Mouse (Mus musculus) midbrain, embryonic 14.5 days (tissue): ENCODE data around the gene Rdh11. TPM values are rescaled to one million over a fixed set of nuclear protein-coding genes. Genes with fewer than 3 reads are reported as not detected.

ENCODE experiments used
- ATAC-seq: fragments of 200-750 bp; cut with Nextera tagmentation; 2 replicates; pipeline ENCODE4 v1.8.0; 2017; ENCODE audit warnings: moderate number of reproducible peaks, moderate library complexity; ENCODE audit not compliant: low FRiP score, low TSS enrichment
- DNase-seq: peaks from one replicate; pipeline ENCODE4 v3.0.0-alpha.2; 2015
- H3K27ac ChIP-seq: fragments of 300-500 bp; sonication (generic); replicated peaks from 2 replicates; pipeline ENCODE4 v1.5.1; 2014; ENCODE audit warnings: mild to moderate bottlenecking, low read depth, low read length, moderate library complexity
- H3K27me3 ChIP-seq: fragments of 300-500 bp; sonication (generic); 2 replicates; pipeline ENCODE4 v1.6.1; 2014; ENCODE audit warnings: low read length, control low read depth, mixed read lengths; ENCODE audit not compliant: control insufficient read depth, insufficient read depth
- H3K36me3 ChIP-seq: fragments of 300-500 bp; sonication (generic); 2 replicates; pipeline ENCODE4 v1.6.1; 2014; ENCODE audit warnings: low read length, control low read depth; ENCODE audit not compliant: control insufficient read depth, insufficient read depth
- H3K4me1 ChIP-seq: fragments of 300-500 bp; sonication (generic); 2 replicates; pipeline ENCODE4 v1.6.1; 2014; ENCODE audit warnings: mild to moderate bottlenecking, antibody characterized with exemption, low read length, control low read depth; ENCODE audit not compliant: control insufficient read depth, insufficient read depth
- H3K4me2 ChIP-seq: fragments of 300-500 bp; sonication (generic); 2 replicates; pipeline ENCODE4 v1.6.1; 2014; ENCODE audit warnings: mild to moderate bottlenecking, low read length, moderate library complexity
- H3K4me3 ChIP-seq: fragments of 300-500 bp; sonication (generic); replicated peaks from 2 replicates; pipeline ENCODE4 v1.5.1; 2014; ENCODE audit warnings: low read depth, low read length
- H3K9ac ChIP-seq: fragments of 300-500 bp; sonication (generic); replicated peaks from 2 replicates; pipeline ENCODE4 v1.6.1; 2014; ENCODE audit warnings: mild to moderate bottlenecking, low read length, moderate library complexity
- H3K9me3 ChIP-seq: fragments of 300-500 bp; sonication (generic); 2 replicates; pipeline ENCODE4 v1.6.1; 2016; ENCODE audit warnings: low read length, control low read depth, mixed read lengths; ENCODE audit not compliant: control insufficient read depth
- WGBS: fragments of 180-500 bp; shearing (Covaris S2); extraction: QIAGEN DNeasy Blood & Tissue Kit; methylation state at CpG from one replicate; pipeline ENCODE4 v1.1.7; 2014; 5-methylcytosine and 5-hydroxymethylcytosine counted together
- polyA plus RNA-seq: library from polyadenylated mRNA; unstranded; fragments of >200 nt; fragmentation: Nextera tagmentation; extraction: Ambion mirVana; gene quantifications from 2 replicates; pipeline ENCODE4 v1.2.1, GENCODE M21; 2014

The Rdh11 gene
- 27.7 and 31.6 TPM in 2 replicates for polyA plus RNA-seq

GRCm38 (mm10) chr12:79192193-79192592 is at the start of gene Rdh11:
TSS of gene Rdh11 (minus strand) at chr12:79192293.
- peaks cover 13% of the 10 kb centered on the region for H3K36me3 ChIP-seq
- H3K4me1 ChIP-seq: peaks cover 10% of the 10 kb centered on the region
- peak within 1 kb of the TSS; percentile 55 for H3K27ac ChIP-seq
- H3K27me3 ChIP-seq: no peaks in the 10 kb centered on the region
- 65% methylated on average over 6 of the region's 6 CpGs for WGBS
- H3K9me3 ChIP-seq: no peaks in the 10 kb centered on the region
- DNase-seq (no peak), ATAC-seq (no peak)
- H3K4me3 ChIP-seq: peak within 1 kb of the TSS; percentile 66
- peak within 1 kb of the TSS; percentile 65 for H3K9ac ChIP-seq
- H3K4me2 ChIP-seq: peak within 1 kb of the TSS; percentile 87

GRCm38 (mm10) chr12:79235485-79236080 is 43.5 kb upstream of the Rdh11 start:
- no peak for DNase-seq
- 80% methylated on average over 11 of the region's 11 CpGs for WGBS
- Histone ChIP-seq H3K4me2 (no peak overlapping the region), H3K27ac (no peak overlapping the region), H3K27me3 (no peaks in the 10 kb centered on the region), H3K36me3 (peaks cover 73% of the 10 kb centered on the region), H3K4me3 (no peak overlapping the region), H3K4me1 (no peaks in the 10 kb centered on the region), H3K9ac (no peak overlapping the region), H3K9me3 (no peaks in the 10 kb centered on the region)
- no peak for ATAC-seq

- H3K4me1 ChIP-seq: no peaks in the 10 kb centered on the region
- no peaks in the 10 kb centered on the region for H3K27me3 ChIP-seq
- ATAC-seq (no peak), DNase-seq (no peak)
- no peak overlapping the region for H3K27ac ChIP-seq
- no peaks in the 10 kb centered on the region for H3K9me3 ChIP-seq
- H3K36me3 ChIP-seq: no peaks in the 10 kb centered on the region
- no peak overlapping the region for H3K9ac ChIP-seq
- H3K4me3 ChIP-seq: no peak overlapping the region
- WGBS: 79% methylated on average over 5 of the region's 5 CpGs
- H3K4me2 ChIP-seq: no peak overlapping the region
Measured at GRCm38 (mm10) chr12:79217511-79217910, 25.4 kb upstream of the Rdh11 start.

- no peak overlapping the region for H3K27ac ChIP-seq
- H3K4me1 ChIP-seq: 0 out of 2 replicates have a peak, but pooled peaks cover 4% of the 10 kb centered on the region
- no peak overlapping the region for H3K9ac ChIP-seq
- no peak overlapping the region for H3K4me2 ChIP-seq
- ATAC-seq (no peak), DNase-seq (no peak)
- no peaks in the 10 kb centered on the region for H3K9me3 ChIP-seq
- WGBS: 91% methylated on average over 8 of the region's 8 CpGs
- no peaks in the 10 kb centered on the region for H3K27me3 ChIP-seq
- no peaks in the 10 kb centered on the region for H3K36me3 ChIP-seq
- no peak overlapping the region for H3K4me3 ChIP-seq
Measured at GRCm38 (mm10) chr12:79211447-79211846, 19.4 kb upstream of the Rdh11 start.

GRCm38 (mm10) chr12:79208703-79209464 is 16.8 kb upstream of the Rdh11 start, which contains the start of gene Rdh12:
TSS of gene Rdh12 (plus strand) at chr12:79208914.
- H3K36me3 ChIP-seq: no peaks in the 10 kb centered on the region
- no peaks in the 10 kb centered on the region for H3K27me3 ChIP-seq
- 4% methylated on average over 13 of the region's 13 CpGs for WGBS
- peak; percentile 71 for DNase-seq
- 0 out of 2 replicates have a peak, but pooled peaks cover 4% of the 10 kb centered on the region for H3K4me1 ChIP-seq
- peak within 1 kb of the TSS; percentile 46 for H3K4me2 ChIP-seq
- ATAC-seq: no peak
- no peak within 1 kb of the TSS for H3K27ac ChIP-seq
- H3K9me3 ChIP-seq: no peaks in the 10 kb centered on the region
- H3K4me3 ChIP-seq: peak within 1 kb of the TSS; percentile 27
- no peak within 1 kb of the TSS for H3K9ac ChIP-seq

- ATAC-seq (no peak), DNase-seq (no peak)
- Histone ChIP-seq H3K9me3 (no peaks in the 10 kb centered on the region), H3K36me3 (no peaks in the 10 kb centered on the region), H3K27ac (no peak overlapping the region), H3K4me1 (no peaks in the 10 kb centered on the region), H3K9ac (no peak overlapping the region), H3K4me2 (no peak overlapping the region), H3K4me3 (no peak overlapping the region), H3K27me3 (no peaks in the 10 kb centered on the region)
- WGBS: 86% methylated on average over 3 of the region's 3 CpGs
Measured at GRCm38 (mm10) chr12:79201882-79202281, 9.8 kb upstream of the Rdh11 start.

GRCm38 (mm10) chr12:79197105-79197504 is 5.0 kb upstream of the Rdh11 start:
- no peak overlapping the region for H3K4me3 ChIP-seq
- DNase-seq: no peak
- H3K27me3 ChIP-seq: no peaks in the 10 kb centered on the region
- H3K4me1 ChIP-seq: no peaks in the 10 kb centered on the region
- WGBS: 89% methylated on average over 5 of the region's 5 CpGs
- no peaks in the 10 kb centered on the region for H3K9me3 ChIP-seq
- H3K36me3 ChIP-seq: no peaks in the 10 kb centered on the region
- H3K9ac ChIP-seq: no peak overlapping the region
- no peak overlapping the region for H3K4me2 ChIP-seq
- no peak for ATAC-seq
- H3K27ac ChIP-seq: no peak overlapping the region

GRCm38 (mm10) chr12:79193441-79193840 is 1.3 kb upstream of the Rdh11 start:
- Histone ChIP-seq H3K27me3 (no peaks in the 10 kb centered on the region), H3K9ac (no peak overlapping the region), H3K4me2 (no peak overlapping the region), H3K9me3 (no peaks in the 10 kb centered on the region), H3K4me3 (no peak overlapping the region), H3K4me1 (peaks cover 10% of the 10 kb centered on the region), H3K36me3 (peaks cover under 1% of the 10 kb centered on the region; the same call in 1 of the 2 replicates), H3K27ac (no peak overlapping the region)
- WGBS: 9% methylated on average over 3 of the region's 3 CpGs
- peak; percentile 75 for DNase-seq
- ATAC-seq: no peak
